8 mouse cellular contexts compared by ENCODE assay signal in the genomic region with DNA sequence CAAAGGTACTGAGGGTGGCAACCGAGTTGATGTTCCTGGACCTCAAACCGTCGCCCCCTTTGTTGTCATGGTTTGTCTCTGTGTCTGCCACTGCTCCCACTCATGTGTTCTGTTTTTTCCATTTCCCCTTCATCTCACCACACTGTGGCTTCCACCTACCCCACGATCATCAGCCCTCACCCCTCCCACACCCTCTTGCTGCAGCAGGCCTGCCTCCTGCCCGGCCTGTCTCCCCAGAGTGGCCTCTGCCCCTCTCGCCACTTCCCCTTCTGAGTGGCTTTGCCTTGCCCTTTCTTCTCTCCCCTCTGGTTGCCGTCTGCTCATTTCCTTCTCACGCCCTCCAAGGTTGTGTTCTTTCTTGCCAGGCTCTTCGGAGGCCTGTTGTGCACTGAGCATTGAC.
DNase-seq lines count a peak whose midpoint lies in the region; ATAC-seq lines count a peak whose summit lies in the region.
"Had no signal": no experiment of that assay in that cellular context is flagged by ENCODE, and none has a peak within 500 bp of the region (broad histone marks: within the 10 kb centered on the region; RNA-seq: fewer than 3 reads in every experiment).

No protein-coding gene starts in this region.

- peak; percentile 27 to 37 for DNase-seq in left cerebral cortex, adult 9 months (ENCODE audit: low spot score in 2 of 2)
- DNase-seq in left cerebral cortex, adult 18-20 months (ENCODE audit: low spot score in 2 of 2) = no peak
- DNase-seq in lung, adult 18-20 months = peak; percentile 58 to 62
- peak; percentile 22 to 38 for DNase-seq in spleen, postnatal 14 days (ENCODE audit: low spot score in 2 of 2)
- DNase-seq in testis, postnatal 14 days (ENCODE audit: low spot score) = no peak
- no peak for DNase-seq in cerebellum, adult 8-10 months

- H3K4me1 ChIP-seq in heart, embryonic 13.5 days = peaks cover 24% of the 10 kb centered on the region

- H3K9ac ChIP-seq in heart, embryonic 13.5 days = no peak overlapping the region

- H3K4me3 ChIP-seq in heart, embryonic 13.5 days = no peak overlapping the region
- H3K4me3 ChIP-seq: myocyte had no signal

- no peak overlapping the region for H3K4me2 ChIP-seq in heart, embryonic 13.5 days

- no peaks in the 10 kb centered on the region for H3K27me3 ChIP-seq in heart, embryonic 13.5 days (replicated peaks)

- no peaks in the 10 kb centered on the region for H3K36me3 ChIP-seq in heart, embryonic 13.5 days

- H3K27ac ChIP-seq in heart, embryonic 13.5 days (replicated peaks) = 0 out of 2 replicates have a peak overlapping the region, but pooled peaks have one; percentile 20

- 71% methylated on average over 9 of the region's 9 CpGs for WGBS in heart, embryonic 13.5 days

- H3K9me3 ChIP-seq in heart, embryonic 13.5 days = no peaks in the 10 kb centered on the region

- ATAC-seq in heart, embryonic 13.5 days (ENCODE audit: extremely low read depth, insufficient number of reproducible peaks, low FRiP score, low TSS enrichment) = no peak

Comparison
In these comparisons a context has a peak if more than half of its experiments do, and no peak if none do; other contexts are left out.
1. DNase-seq: peak in left cerebral cortex, adult 9 months (2 of 2), lung, adult 18-20 months (2 of 2) and spleen, postnatal 14 days (2 of 2); none in left cerebral cortex, adult 18-20 months (0 of 2), testis, postnatal 14 days (single experiment) and cerebellum, adult 8-10 months (single experiment).